8 mouse cellular contexts compared by ENCODE assay signal in the genomic region with DNA sequence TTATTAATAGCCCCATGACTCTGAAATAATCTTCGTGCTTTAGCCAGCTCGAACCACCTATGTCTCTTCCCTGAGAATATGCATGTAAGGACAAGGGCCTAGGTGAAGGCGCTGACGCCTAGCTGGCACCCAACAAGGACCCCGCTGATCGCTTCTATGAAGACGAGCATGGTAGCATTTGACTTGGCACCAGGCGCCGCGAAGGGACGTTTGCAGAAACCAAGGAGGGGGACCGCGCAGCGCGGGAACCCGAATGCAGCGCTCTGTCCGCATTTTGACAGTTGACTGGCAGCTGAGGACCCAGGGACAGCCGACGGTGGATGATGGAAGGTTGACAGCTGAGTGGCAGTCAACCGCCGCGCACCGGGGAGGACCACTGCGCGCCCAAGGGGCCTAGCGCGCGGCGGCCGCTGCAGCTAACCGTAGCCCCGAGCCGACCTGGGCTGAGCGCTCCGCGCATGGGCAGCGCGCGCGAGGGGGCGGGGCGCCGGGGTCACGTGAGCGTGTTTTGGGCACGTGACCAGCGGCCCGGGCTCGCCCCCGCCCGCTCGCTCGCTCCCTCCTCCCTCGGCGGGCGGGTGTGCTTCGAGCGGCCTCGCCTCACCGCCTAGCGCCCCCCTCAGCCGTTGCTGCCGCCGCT. TPM values are rescaled to one million over a fixed set of nuclear protein-coding genes. Genes with fewer than 3 reads are reported as not detected.
A peak's percentile ranks its signal among the peaks of the same experiment; 100 is the strongest.
DNase-seq lines count a peak whose midpoint lies in the region; ATAC-seq and TF ChIP-seq lines count a peak whose summit lies in the region.

Sppl3 (plus strand) TSS at position 561 of the 640 bp plus-strand sequence.

- peak within 1 kb of the TSS; percentile 99 for H3K9ac ChIP-seq in heart, embryonic 11.5 days (ENCODE audit: low read depth, low read length)
- H3K9ac ChIP-seq in kidney, embryonic 16.5 days (replicated peaks; ENCODE audit: low read length), result peak within 1 kb of the TSS; percentile 100
- peak within 1 kb of the TSS; percentile 97 for H3K9ac ChIP-seq in liver, adult 2 months (ENCODE audit: low read depth, low read length)

- peak within 1 kb of the TSS; percentile 89 for H3K4me2 ChIP-seq in heart, embryonic 11.5 days
- H3K4me2 ChIP-seq in kidney, embryonic 16.5 days (replicated peaks; ENCODE audit: low read depth, low read length), result peak within 1 kb of the TSS; percentile 82
- H3K4me2 ChIP-seq in myocyte (ENCODE audit: low read depth), result peak within 1 kb of the TSS; percentile 99

- H3K4me1 ChIP-seq in heart, embryonic 11.5 days (ENCODE audit: control insufficient read depth, insufficient read depth, low read length), result peaks cover 29% of the 10 kb centered on the region
- H3K4me1 ChIP-seq in kidney, embryonic 16.5 days (ENCODE audit: insufficient read depth, low read length), result peaks cover 38% of the 10 kb centered on the region
- peaks cover 22% of the 10 kb centered on the region for H3K4me1 ChIP-seq in liver, adult 2 months (ENCODE audit: control insufficient read depth, insufficient read depth, low read length)

- TF ChIP-seq CTCF in liver, adult 2 months (IDR thresholded peaks at IDR 0.05; ENCODE audit: low read depth, low read length), result 0 out of 2 replicates have a peak, but pooled peaks have one; percentile 7

- H3K36me3 ChIP-seq in heart, embryonic 11.5 days (ENCODE audit: control insufficient read depth, insufficient read depth, low read length), result no peaks in the 10 kb centered on the region
- H3K36me3 ChIP-seq in kidney, embryonic 16.5 days (ENCODE audit: insufficient read depth, low read length), result no peaks in the 10 kb centered on the region
- no peaks in the 10 kb centered on the region for H3K36me3 ChIP-seq in liver, adult 2 months (ENCODE audit: control insufficient read depth, insufficient read depth, low read length)
- H3K36me3 ChIP-seq in myocyte (ENCODE audit: control insufficient read depth, insufficient read depth), result no peaks in the 10 kb centered on the region
- H3K36me3 ChIP-seq in splenic B cell, adult 2 months (ENCODE audit: control insufficient read depth, insufficient read depth, low read length, poor library complexity, severe bottlenecking), result 0 out of 2 replicates have a peak, but pooled peaks cover 1% of the 10 kb centered on the region

- DNase-seq in B cell, adult 2 months, result peak; percentile 98 to 99
- peak; percentile 94 for DNase-seq in brain, adult 2 months (ENCODE audit: low read depth, low spot score)
- peak; percentile 35 for DNase-seq in liver, adult 2 months (ENCODE audit: extremely low read depth, low read depth, low spot score)
- DNase-seq in splenic B cell, adult 2 months (ENCODE audit: low read depth, low spot score), result peak; percentile 95

- H3K4me3 ChIP-seq in heart, embryonic 11.5 days (ENCODE audit: low read depth, low read length), result peak within 1 kb of the TSS; percentile 100
- peak within 1 kb of the TSS; percentile 99 for H3K4me3 ChIP-seq in kidney, embryonic 16.5 days (ENCODE audit: low read length)
- peak within 1 kb of the TSS; percentile 94 for H3K4me3 ChIP-seq in liver, adult 2 months (ENCODE audit: insufficient read depth, low read depth, low read length)
- H3K4me3 ChIP-seq in myocyte, result peak within 1 kb of the TSS; percentile 80

- ATAC-seq in erythroblast, adult 5-6 weeks (replicated peaks; ENCODE audit: low FRiP score, poor library complexity, severe bottlenecking), result peak; percentile 67
- peak; percentile 89 for ATAC-seq in heart, embryonic 11.5 days (replicated peaks; ENCODE audit: insufficient number of reproducible peaks, low FRiP score, low TSS enrichment)
- ATAC-seq in kidney, embryonic 16.5 days (ENCODE audit: low FRiP score, low TSS enrichment), result peak; percentile 94

- H3K9me3 ChIP-seq in heart, embryonic 11.5 days (replicated peaks; ENCODE audit: control insufficient read depth, low read length), result no peaks in the 10 kb centered on the region
- H3K9me3 ChIP-seq in kidney, embryonic 16.5 days (ENCODE audit: low read length), result no peaks in the 10 kb centered on the region

- peak; percentile 77; the same call in 1 of the 2 replicates for TF ChIP-seq POLR2A in liver, adult 2 months (IDR thresholded peaks at IDR 0.05; ENCODE audit: extremely low read depth, insufficient read depth, low read length)
- TF ChIP-seq POLR2A in myocyte (IDR thresholded peaks at IDR 0.05; ENCODE audit: insufficient read length, low read depth), result peak; percentile 99

- 2% methylated on average over 47 of the region's 65 CpGs for WGBS in heart, embryonic 11.5 days (ENCODE audit: insufficient replicate concordance)
- under 1% methylated on average over 53 of the region's 65 CpGs for WGBS in kidney, embryonic 16.5 days
- WGBS in liver, adult 2 months, result under 1% methylated on average over 65 of the region's 65 CpGs

- H3K79me2 ChIP-seq in liver, adult 2 months (ENCODE audit: control insufficient read depth, insufficient read depth, low read length), result peaks cover 26% of the 10 kb centered on the region; the same call in 1 of the 2 replicates
- peaks cover 42% of the 10 kb centered on the region for H3K79me2 ChIP-seq in myocyte (ENCODE audit: control insufficient read depth, insufficient read depth)

- H3K27ac ChIP-seq in heart, embryonic 11.5 days (ENCODE audit: low read depth, low read length), result peak within 1 kb of the TSS; percentile 93
- H3K27ac ChIP-seq in kidney, embryonic 16.5 days (ENCODE audit: low read length), result peak within 1 kb of the TSS; percentile 91
- peak within 1 kb of the TSS; percentile 84 for H3K27ac ChIP-seq in liver, adult 2 months (replicated peaks; ENCODE audit: insufficient read depth, low read depth, low read length)

- H3K27me3 ChIP-seq in heart, embryonic 11.5 days (ENCODE audit: control insufficient read depth, insufficient read depth, low read length), result no peaks in the 10 kb centered on the region
- H3K27me3 ChIP-seq in kidney, embryonic 16.5 days (ENCODE audit: insufficient read depth, low read length), result no peaks in the 10 kb centered on the region
- H3K27me3 ChIP-seq in liver, adult 2 months (ENCODE audit: control insufficient read depth, insufficient read depth, low read length), result no peaks in the 10 kb centered on the region
- H3K27me3 ChIP-seq in myocyte (ENCODE audit: control insufficient read depth, insufficient read depth, insufficient read length), result no peaks in the 10 kb centered on the region
- H3K27me3 ChIP-seq in splenic B cell, adult 2 months (ENCODE audit: control insufficient read depth, insufficient read depth, low read length, poor library complexity, severe bottlenecking), result no peaks in the 10 kb centered on the region

- H3ac ChIP-seq in myocyte (ENCODE audit: control insufficient read depth, insufficient read length), result peak within 1 kb of the TSS; percentile 92

TF ChIP-seq in myocyte, 11 proteins besides CTCF, POLR2A, EP300 and RAD21:
- peak; percentile 95 for TF ChIP-seq USF1 (IDR thresholded peaks at IDR 0.05; ENCODE audit: low read depth)
- no peak for TF ChIP-seq REST (IDR thresholded peaks at IDR 0.05; ENCODE audit: insufficient read depth, insufficient read length)
- no peak for TF ChIP-seq TCF3 (IDR thresholded peaks at IDR 0.05; ENCODE audit: insufficient read length, low read depth)
- no peak for TF ChIP-seq TCF12 (IDR thresholded peaks at IDR 0.05; ENCODE audit: insufficient read depth, poor library complexity, severe bottlenecking)
- TF ChIP-seq MYOG (IDR thresholded peaks at IDR 0.05; ENCODE audit: control insufficient read depth in 1 of 3, insufficient read depth in 1 of 3, insufficient read length in 2 of 3, low read depth in 2 of 3), result peak in 1 of 3 experiments; percentile 2
- peak; percentile 23 for TF ChIP-seq E2F4 (IDR thresholded peaks at IDR 0.05; ENCODE audit: insufficient read depth)
- no peak for TF ChIP-seq CEBPB (IDR thresholded peaks at IDR 0.05; ENCODE audit: insufficient read depth, poor library complexity, severe bottlenecking)
- no peak for TF ChIP-seq SRF (IDR thresholded peaks at IDR 0.05; ENCODE audit: control insufficient read depth, insufficient read length, low read depth)
- peak; percentile 98 for TF ChIP-seq POLR2AphosphoS2 (IDR thresholded peaks at IDR 0.05; ENCODE audit: insufficient read length, low read depth)
- no peak for TF ChIP-seq MAX (IDR thresholded peaks at IDR 0.05; ENCODE audit: low read depth)
- TF ChIP-seq MYOD1 (IDR thresholded peaks at IDR 0.05; ENCODE audit: control insufficient read depth in 1 of 3, insufficient read length in 2 of 3, low read depth in 2 of 3), result peak in 1 of 3 experiments; percentile 50

RNA-seq across cellular contexts. Expression of gene Sppl3, which starts in this region (rescaled TPM):
- total RNA-seq in erythroblast, adult 5-6 weeks (2015; ENCODE audit: low replicate concordance), result 33.6 and 39.0 TPM in 2 replicates
- total RNA-seq in erythroblast, adult 5-6 weeks (2017; ENCODE audit: low replicate concordance), result 57.8 and 59.4 TPM in 2 replicates
- 15.5 and 18.6 TPM in 2 replicates for polyA plus RNA-seq in heart, embryonic 11.5 days (2014; fragmentation: Nextera tagmentation; extraction: Ambion mirVana)
- 12.3 and 13.6 TPM in 2 replicates for polyA plus RNA-seq in kidney, embryonic 16.5 days (2015; fragmentation: Nextera tagmentation; extraction: Ambion mirVana)
- 8.7 and 13.1 TPM in 2 replicates for total RNA-seq in liver, adult 2 months (2014; rRNA removed)
- polyA plus RNA-seq in liver, adult 2 months (2012; rRNA removed), result 23.7 and 24.0 TPM in 2 replicates
- polyA plus RNA-seq in myocyte (2012; fragmentation: generic; extraction: Trizol), result 24.9 TPM

Comparison
In these comparisons a context has a peak if more than half of its experiments do, and no peak if none do; other contexts are left out.
1. Peak in every context shown above with its lines: DNase-seq, ATAC-seq, H3K4me3 ChIP-seq and H3K27ac ChIP-seq.
2. DNase-seq: peak in every context shown above with its lines; median percentile 98 in B cell, adult 2 months; 95 in splenic B cell, adult 2 months; 94 in brain, adult 2 months; 35 in liver, adult 2 months.